In genomic region chr8:111561824-111562223, GRCm38 (mm10) we compare ENCODE assay signal across 10 mouse cellular contexts. TPM values are rescaled to one million over a fixed set of nuclear protein-coding genes. Genes with fewer than 3 reads are reported as not detected.
A peak's percentile ranks its signal among the peaks of the same experiment; 100 is the strongest.
DNase-seq lines count a peak whose midpoint lies in the region; ATAC-seq lines count a peak whose summit lies in the region.
"Had no signal": no experiment of that assay in that cellular context is flagged by ENCODE, and none has a peak within 500 bp of the region (broad histone marks: within the 10 kb centered on the region; RNA-seq: fewer than 3 reads in every experiment).

No protein-coding gene starts in this region.

- no peaks in the 10 kb centered on the region for H3K9me3 ChIP-seq in heart, embryonic 13.5 days
- no peaks in the 10 kb centered on the region for H3K9me3 ChIP-seq in midbrain, embryonic 15.5 days

- H3K9ac ChIP-seq in heart, embryonic 13.5 days: peak overlapping the region; percentile 29; the same call in 1 of the 2 replicates
- H3K9ac ChIP-seq in midbrain, embryonic 15.5 days: no peak overlapping the region

- no peak overlapping the region for H3K4me3 ChIP-seq in heart, embryonic 13.5 days
- no peak overlapping the region for H3K4me3 ChIP-seq in midbrain, embryonic 15.5 days

- WGBS in heart, embryonic 13.5 days: 46% methylated on average over 4 of the region's 4 CpGs
- WGBS in midbrain, embryonic 15.5 days: 85% methylated on average over 4 of the region's 4 CpGs

- peak overlapping the region; percentile 36 for H3K4me2 ChIP-seq in heart, embryonic 13.5 days
- no peak overlapping the region for H3K4me2 ChIP-seq in midbrain, embryonic 15.5 days

- ATAC-seq in heart, embryonic 13.5 days (ENCODE audit: extremely low read depth, insufficient number of reproducible peaks, low FRiP score, low TSS enrichment): peak; percentile 8; the same call in 1 of the 2 replicates
- ATAC-seq in midbrain, embryonic 15.5 days (replicated peaks): no peak

- H3K36me3 ChIP-seq in heart, embryonic 13.5 days: no peaks in the 10 kb centered on the region
- no peaks in the 10 kb centered on the region for H3K36me3 ChIP-seq in midbrain, embryonic 15.5 days (replicated peaks)

- H3K27ac ChIP-seq in heart, embryonic 13.5 days (replicated peaks): peak overlapping the region; percentile 82
- no peak overlapping the region for H3K27ac ChIP-seq in midbrain, embryonic 15.5 days

- DNase-seq in right cerebral cortex, adult 18-20 months: peak; percentile 42
- DNase-seq in right cerebral cortex, postnatal 25 days: no peak
- DNase-seq in lung, postnatal 36 days: peak; percentile 76
- peak; percentile 37 to 62 for DNase-seq in thymus, postnatal 36 days
- DNase-seq in c-Kit-positive CD71-positive TER-119-positive erythroid progenitor cells, embryonic 14.5 days (ENCODE audit: low spot score): no peak
- no peak for DNase-seq in embryo, embryonic 10.5 days (ENCODE audit: low spot score)
- DNase-seq: cerebellum, adult 9-11 months; kidney, postnatal 14 days had no signal

- H3K4me1 ChIP-seq in heart, embryonic 13.5 days: peaks cover 83% of the 10 kb centered on the region
- peaks cover 30% of the 10 kb centered on the region for H3K4me1 ChIP-seq in midbrain, embryonic 15.5 days

- H3K27me3 ChIP-seq in heart, embryonic 13.5 days (replicated peaks): no peaks in the 10 kb centered on the region
- no peaks in the 10 kb centered on the region for H3K27me3 ChIP-seq in midbrain, embryonic 15.5 days (replicated peaks)

RNA-seq across cellular contexts. Expression of gene Znrf1, which starts 25.9 kb away (rescaled TPM):
- polyA plus RNA-seq in heart, embryonic 13.5 days (2015; fragmentation: Nextera tagmentation; extraction: Ambion mirVana): 19.7 and 20.1 TPM in 2 replicates
- polyA plus RNA-seq in midbrain, embryonic 15.5 days (2015; fragmentation: Nextera tagmentation; extraction: Ambion mirVana): 106 and 119 TPM in 2 replicates

RNA-seq across cellular contexts. Expression of gene Wdr59, which starts 39.9 kb away (rescaled TPM):
- 3.6 and 4.3 TPM in 2 replicates for polyA plus RNA-seq in heart, embryonic 13.5 days (2015; fragmentation: Nextera tagmentation; extraction: Ambion mirVana)
- polyA plus RNA-seq in midbrain, embryonic 15.5 days (2015; fragmentation: Nextera tagmentation; extraction: Ambion mirVana): 6.8 and 8.3 TPM in 2 replicates

Comparison
In these comparisons a context has a peak if more than half of its experiments do, and no peak if none do; other contexts are left out.
1. DNase-seq: peak in right cerebral cortex, adult 18-20 months (single experiment), lung, postnatal 36 days (single experiment) and thymus, postnatal 36 days (2 of 2); none in right cerebral cortex, postnatal 25 days (single experiment), c-Kit-positive CD71-positive TER-119-positive erythroid progenitor cells, embryonic 14.5 days (single experiment) and embryo, embryonic 10.5 days (single experiment).